Mouse (Mus musculus) lung, postnatal 10 days (tissue): ENCODE data around the gene Nod1.
A peak's percentile ranks its signal among the peaks of the same experiment; 100 is the strongest.

ENCODE experiments used
- DNase-seq: peaks from one replicate; pipeline ENCODE4 v3.0.0; 2021

Nod1 gene

DNA sequence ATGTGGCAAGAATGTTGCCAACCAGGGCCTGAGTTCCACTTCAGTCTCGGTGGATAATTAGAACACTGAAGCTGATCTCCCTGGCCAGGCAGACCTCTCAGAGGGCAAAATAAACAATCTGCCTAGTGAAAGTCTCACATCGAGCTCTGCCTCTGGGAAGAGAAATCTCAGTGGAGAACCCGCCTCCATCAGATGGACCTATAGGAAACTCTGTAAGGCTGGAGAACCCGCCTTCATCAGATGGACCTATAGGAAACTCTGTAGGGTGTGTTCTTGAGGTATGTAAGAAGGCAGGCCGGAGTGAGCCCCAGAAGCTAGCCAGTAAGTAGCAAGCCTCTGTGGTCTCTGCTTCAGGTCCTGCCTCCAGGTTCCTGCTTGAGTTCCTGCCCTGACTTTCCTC lies 37.5 kb downstream of the Nod1 start:
- DNase-seq, result no peak

DNA sequence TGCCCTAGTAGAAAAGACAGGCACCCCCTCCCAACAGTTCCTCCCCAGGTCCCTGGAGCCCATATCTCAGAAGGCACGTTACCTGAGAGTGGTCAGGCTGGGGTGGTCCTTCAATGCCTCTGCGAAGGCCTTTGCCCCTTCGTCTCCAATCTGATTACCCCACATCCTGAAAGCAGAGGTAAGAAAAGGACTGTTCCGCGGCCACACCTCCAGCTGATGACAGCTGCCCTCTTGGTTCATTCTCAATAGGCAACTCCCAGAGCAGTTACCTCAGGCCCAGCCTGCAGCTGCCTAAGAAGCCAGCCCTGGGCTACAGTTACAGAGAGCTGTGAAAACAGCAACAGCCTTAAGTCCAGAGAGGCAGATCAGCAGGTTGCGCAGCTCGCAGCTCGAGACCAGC lies 38.1 kb downstream of the Nod1 start:
- DNase-seq, result no peak

DNA sequence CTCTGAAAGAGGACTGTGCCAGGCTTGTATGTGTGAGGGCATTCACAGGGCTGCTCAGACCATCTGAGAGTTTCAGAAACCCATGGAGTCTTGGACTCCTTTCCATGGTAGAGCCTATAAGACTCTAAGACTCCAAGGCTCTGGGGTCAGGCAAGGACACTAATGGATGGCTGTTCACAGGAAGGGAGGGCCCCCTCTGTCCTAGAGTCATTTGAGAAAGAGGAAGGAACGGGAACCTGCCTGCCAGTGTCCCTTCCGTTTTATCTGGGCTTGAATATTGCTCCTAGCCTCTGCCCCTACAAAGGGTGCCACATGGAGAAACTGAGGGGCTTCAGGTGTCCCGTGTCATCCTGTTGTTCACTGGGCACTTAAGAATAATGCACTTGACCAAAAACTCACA lies 38.5 kb downstream of the Nod1 start:
- peak; percentile 53 for DNase-seq

DNA sequence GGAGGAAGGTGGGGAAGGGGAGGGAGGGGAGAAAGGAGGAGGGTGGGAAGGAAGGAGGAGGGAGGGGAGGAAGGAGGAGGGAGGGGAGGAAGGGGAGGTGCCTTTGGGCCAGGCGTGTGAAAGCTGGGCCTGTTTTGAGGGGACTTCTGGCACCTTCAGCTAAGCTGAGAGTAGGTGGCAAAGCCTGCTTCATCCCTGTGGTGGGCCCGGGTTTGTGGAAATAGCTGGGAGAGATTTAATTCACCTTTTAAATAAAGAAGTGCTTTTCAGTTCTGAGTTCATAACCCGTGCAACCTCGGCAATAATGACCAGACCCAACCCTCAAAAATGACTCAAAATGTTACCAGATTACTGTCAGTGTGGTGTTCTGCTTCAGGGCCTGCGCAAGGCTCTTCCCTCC lies 39.2 kb downstream of the Nod1 start:
- DNase-seq, result no peak

DNA sequence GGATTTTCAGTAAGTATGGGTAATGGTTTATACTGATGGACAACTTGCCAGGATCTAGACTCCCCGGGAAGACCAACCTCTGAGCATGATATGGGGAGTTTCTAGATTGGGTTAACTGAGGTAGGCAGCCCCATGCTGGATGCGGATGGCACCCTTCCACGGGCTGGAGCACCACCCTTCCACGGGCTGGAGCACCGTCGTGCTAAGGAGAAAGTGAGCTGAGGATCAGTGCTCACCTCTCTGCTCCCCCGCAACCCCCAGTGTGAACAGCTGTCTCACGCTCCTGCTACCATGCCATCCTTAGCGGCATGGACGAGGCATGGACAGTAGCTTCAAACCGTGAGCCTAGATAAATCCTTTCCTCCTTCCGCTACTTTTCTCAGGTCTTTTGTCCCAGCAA lies 39.9 kb downstream of the Nod1 start:
- DNase-seq, result no peak

DNA sequence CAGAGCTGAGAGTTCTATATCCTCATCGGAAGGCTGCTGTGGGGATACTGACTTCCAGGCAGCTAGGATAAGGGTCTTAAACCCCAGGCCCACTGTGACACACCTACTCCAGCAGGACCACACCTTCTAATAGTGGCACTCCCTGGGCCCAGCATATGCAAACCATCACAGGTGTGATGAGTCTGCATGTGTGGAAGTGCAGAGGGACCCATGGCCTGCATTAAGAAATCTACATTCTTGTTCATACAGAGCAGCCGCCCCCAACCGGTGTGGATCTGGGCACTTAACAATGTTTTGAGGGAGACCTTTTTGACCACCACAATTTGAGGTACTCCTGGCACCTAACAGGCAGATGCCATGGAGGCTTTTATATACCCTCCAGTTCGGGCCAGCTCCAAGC lies 40.8 kb downstream of the Nod1 start:
- no peak for DNase-seq

DNA sequence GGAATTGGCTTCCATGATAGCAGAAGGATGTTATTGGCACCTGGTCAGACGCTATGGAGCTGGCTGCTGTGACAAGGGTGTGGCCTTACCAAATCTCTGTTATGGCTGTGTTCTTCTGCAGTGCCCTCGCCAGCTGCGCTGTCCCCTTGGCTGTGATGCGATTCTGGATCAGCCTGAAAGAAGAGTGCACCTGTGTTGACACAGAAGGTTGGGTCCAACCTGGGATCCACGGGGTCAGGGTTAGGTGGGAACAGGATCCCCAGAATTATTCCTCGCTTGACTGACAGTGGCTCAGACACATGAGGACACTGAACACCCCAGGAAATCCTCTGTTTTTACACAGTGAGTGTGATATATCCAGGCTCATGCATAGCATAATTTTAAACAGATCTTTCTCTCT lies 44.5 kb downstream of the Nod1 start:
- no peak for DNase-seq

DNA sequence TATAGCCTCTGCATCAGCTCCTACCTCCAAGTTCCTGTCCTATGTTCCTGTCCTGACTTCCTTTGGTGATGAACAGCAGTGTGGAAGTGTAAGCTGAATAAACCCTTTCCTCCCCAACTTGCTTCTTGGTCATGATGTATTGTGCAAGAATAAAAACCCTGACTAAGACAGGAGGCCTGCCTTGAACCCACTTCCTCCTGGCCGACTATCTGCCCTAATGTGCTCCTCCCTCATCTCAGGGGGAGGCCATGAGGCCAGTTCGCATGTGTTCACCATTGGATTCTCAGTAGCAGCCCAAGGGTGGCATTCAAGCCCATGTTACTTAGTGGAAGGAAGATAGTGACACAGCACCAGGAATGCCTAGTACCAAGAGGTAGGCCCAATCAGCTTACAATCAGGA lies 45.5 kb downstream of the Nod1 start:
- no peak for DNase-seq

DNA sequence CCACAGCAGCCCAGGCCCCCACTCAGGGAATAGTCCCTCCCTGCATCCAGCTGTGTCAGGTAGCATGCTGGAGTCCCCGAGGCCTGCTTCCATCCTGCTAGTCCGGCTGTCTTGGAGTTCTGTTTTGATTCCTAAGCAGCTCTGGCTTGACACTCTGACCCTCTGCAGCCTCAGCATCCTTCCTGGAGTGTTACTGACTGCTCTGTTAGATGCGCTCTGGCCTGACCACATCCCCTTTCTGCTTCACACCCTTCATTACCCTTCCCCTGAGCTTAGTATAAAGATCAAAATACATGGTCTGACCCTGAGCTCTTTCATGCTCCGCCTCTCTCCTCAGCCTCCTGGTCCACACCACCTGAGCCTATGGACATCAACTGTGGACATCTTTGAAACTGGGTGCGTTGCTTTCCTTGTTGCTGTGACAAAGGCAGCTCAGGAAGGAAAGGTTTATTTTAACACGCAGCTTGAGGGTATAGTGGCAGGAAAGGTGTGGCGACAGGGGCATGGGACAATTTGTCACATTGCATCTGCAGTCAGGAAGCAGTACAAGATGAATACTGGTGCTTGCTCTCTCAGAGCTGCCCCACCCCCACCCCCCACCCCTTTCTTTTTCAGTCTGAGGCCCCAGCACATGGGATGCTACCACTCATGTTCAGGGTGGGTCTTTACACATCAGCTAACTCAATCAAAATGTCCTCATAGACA lies 46.5 kb downstream of the Nod1 start:
- no peak for DNase-seq

DNA sequence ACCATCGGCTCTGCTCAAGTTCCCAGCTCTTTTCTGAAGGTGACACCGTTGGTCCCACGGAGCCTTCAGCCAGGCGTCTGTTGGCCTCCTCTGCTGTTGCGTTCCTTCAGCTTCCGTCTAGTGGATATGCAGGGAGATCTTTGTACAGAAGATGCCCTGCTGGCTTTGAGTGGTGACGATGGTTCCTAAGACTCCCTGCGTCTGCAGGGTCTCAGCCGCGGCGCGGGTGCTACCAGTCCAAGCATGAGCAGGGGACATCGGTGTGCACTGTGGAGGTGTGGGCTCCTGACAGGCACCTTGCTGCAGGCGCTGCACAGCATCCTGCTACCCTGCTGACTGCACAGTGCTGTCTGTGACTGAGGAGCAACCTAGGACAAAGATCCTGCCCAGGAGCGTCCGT lies 47.9 kb downstream of the Nod1 start:
- DNase-seq, result no peak

DNA sequence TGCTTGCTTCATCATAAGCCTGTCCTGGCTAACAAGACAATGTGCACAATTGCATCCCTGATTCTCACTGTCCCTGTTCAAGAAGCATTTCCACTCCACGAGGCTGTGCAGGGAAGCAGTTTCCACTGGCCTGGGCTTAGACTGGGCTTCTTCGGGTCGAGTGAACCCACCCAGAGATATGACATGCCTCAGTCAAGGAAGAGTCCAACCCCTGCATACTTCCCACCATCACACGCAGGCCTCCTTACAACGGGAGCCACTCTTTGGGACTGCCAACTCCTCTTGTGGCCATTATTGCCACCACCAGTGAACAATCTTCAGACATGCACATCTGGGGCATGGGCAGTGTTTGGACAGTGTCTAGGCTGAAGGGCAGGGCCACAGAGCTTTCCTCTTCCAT lies 53.9 kb downstream of the Nod1 start:
- no peak for DNase-seq

DNA sequence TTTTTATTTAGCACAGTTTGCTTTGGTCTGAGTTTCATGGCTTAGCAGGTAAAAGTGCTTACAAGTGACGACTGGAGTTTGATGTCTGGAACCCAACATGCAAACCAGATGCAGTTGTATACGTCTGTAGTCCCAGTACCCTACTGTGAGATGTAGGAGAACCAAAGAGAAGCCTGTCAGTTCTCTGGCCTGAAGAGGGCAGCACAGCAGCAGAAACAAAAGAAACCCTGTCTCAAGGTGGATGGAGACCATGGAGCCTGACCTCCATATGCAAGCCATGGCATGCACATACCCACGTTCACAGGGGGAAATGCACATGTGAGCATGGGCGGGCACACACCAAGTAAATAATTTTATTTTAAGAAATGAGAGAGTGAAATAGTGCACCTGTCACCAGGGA lies 54.9 kb downstream of the Nod1 start:
- peak; percentile 81 for DNase-seq

DNA sequence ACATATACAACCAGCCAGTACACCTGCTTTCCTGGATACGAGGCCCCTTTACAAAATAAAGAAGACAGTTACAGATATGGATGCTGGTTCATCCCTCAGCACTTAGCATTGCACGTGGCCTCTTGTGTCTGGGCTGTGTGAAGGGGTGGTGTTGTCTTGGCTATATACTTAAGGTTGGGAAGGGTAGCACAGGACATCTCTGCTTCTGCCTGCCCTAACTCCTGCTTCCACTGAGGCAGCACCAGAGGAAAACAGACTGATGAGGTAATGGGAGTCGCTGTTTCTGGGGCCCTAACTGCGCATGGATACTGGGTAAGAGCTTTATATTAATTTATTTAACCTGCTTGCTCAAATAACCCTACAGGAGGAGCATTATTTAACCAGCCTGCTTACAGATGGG lies 55.5 kb downstream of the Nod1 start:
- DNase-seq, result no peak

DNA sequence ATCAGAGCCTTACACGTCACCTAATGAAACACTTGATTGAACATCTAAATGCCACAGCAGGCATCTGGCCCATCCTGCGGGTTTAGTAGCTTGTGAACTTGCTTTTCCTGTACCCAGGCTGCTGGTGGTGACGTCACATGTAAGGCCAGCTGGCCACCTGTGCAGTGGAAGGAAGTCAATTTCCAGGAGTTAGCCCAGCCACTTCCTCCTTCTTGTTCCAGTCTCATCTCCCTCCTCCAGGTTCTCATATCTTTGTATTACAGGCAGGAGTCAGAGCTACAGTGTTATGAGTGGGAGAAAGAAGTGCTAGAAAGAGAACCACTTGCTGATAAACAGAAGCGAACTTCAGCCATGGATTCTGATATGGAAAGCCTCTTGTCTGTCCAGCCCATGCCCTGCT lies 56.2 kb downstream of the Nod1 start:
- DNase-seq, result no peak

DNA sequence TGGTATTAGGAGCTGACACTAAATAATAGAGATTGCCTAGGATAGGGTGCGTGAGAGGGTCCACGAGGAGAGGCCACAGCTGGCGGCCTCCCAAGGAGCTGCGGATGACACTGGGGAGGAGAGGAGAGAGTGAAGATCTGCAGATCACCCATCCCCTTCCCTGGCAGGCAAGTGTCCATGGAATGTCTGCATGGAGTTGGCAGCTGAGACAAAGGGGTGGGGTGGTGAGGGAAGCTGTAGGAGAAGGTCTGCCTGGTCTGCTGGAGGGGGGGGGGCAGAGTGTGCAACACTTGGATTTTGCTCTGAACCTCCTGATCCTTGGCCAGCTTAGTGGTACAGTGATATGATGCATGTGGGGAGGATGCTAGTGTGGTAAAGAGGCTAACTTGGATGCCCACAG lies 57.4 kb downstream of the Nod1 start:
- peak; percentile 27 for DNase-seq

DNA sequence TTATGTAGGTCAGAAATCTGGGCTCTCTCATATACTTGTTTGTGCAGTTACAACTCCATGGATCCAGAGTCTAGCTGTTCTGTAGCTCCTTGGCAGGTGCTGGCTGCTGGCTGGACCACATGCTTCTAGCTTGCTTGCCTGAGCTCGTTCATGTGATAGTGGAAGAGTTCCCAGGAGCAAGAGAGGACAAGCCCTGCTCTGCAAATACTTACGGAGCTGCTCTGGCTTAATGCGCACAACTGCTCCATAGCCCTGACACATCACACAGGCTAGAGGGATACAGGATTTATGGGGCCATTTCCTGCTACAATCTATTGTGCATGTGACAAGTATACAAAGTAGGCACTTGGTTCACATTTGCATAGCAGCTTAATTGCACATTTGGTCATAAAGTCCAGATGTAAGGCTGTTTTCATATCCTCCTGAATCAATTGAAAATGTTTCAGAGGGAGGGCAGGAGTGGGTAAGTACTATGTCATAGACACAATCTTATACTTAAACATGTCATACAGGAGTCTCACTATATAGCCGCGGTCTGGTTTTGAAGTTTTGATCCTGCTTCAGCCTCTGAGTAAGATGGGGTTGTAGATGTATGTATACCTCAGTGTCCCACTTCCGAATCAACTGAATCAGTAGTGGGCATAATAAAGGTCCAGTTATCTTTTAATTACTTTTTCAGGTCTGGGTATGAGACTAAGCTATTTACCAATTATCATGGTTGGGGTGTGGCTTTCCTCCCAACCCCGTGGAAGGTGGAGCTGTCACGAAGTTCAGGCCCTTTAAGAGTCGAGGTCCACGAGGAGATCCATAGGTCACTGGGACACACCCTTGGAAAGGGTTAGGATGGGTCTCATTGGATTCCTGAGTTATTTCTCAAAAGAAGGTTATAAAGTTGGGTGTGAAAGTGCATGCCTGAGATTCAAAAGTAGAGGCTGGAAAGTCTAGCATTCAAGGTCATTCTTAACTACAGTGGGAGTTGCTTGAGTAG lies 66.1 kb downstream of the Nod1 start:
- no peak for DNase-seq

DNA sequence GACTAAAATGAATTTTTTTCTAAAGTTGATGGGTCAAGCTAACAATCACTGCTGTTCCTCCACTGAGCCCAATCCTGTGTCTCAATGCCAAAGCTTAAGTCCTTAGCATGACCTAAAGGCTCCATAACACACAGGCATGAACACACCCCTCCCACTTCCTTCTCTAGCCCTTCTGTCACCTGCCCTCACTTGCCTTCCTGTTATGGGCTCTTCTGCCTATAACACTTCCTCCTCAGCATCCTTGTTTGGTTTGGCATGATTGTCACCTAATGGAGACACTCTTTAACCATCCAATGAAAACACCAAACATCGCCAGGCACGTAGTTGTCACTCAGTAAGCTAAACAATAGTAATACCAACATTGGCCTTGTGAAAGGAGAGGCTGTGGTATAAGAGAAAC lies 69.9 kb downstream of the Nod1 start:
- no peak for DNase-seq

DNA sequence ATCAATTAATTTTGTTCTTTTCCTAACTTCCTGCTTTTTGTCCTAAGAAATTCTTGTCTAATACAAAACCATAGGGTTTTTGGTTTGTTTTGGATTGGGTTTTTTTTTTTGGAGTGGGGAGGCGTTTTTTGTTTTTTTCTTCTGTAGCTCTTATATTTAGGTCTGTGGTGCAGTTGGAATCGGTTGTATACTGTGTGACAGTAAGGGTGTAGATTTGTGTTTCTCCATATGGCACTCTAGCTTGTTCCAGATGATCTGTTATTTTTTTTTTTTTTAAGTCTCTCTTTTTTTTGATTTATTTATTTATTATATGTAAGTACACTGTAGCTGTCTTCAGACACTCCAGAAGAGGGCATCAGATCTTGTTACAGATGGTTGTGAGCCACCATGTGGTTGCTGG lies 72.2 kb downstream of the Nod1 start:
- no peak for DNase-seq

DNA sequence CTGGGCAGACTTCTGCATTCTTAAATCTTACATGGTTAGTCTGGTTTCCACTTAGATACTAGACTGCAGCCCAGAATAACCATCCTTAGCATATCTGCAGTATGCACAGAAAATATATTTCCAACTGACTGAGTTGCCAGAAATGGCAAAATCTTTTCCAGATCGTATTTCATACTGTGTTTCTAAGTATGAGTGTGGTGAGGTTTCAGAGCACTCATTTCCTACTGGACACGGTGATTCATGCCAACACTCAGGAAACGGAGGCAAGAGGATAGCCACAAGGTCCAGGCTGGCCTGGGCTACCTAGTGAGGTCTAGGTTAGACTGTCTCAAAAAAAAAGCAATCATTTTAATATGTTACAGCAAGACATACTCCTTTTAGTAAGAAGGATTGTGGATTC lies 81.0 kb downstream of the Nod1 start:
- no peak for DNase-seq

DNA sequence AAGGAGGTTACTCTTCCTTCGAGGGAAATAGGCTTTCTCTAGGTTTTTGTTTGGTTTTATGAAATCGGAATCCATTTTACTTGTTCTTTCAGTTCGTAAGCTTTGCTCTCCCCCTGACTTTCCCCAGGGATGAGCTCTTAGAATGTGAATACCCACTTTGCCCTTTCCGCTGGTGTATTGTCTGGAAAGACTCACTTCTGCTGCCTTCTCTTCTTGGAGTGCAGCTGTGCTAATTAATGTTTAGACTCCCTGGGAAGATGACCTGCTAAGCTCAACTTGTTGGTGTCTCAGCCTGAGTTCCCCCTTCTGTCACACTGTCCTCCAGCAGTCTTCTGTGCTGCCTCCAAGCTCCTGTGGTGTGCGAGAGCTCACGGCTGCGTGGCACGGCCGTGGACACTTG lies 82.2 kb downstream of the Nod1 start:
- no peak for DNase-seq

DNA sequence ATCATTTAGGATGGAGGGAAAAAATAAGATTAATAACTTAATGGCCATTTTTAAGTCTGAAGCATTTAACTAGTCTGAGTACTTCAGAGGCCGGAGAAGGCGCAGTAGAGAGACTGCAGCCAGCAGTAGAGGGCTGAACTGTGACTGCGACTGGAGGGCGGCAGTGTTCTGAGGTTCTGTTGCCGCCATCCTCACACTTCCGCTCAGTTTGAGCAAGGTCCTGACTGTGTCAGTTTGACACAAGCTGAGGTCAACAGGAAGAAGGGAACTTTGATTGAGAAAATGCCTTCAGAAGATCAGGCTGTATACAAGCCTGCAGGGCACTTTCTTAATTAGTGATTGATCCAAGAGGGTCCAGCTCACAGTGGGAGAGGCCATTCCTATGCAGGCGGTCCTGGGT lies 86.2 kb downstream of the Nod1 start:
- DNase-seq, result no peak

DNA sequence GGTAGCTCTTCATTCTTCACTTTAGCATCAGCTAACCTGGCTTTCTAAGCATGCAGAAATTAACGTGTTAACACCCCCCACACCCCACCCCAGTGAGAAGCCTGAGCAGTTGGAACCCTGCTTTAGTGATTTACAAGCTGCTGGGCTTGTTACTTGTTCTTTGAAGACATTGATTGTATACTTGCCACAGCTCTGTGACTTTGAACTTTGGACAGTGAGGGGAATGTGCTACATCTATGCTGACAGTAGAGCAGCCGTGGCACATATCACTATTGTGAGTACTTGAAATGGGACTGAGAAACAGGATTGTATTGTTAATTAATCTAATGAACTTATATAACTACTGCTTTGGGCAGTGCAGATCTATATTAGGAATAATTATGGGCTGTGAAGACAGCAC lies 89.0 kb downstream of the Nod1 start:
- DNase-seq, result no peak

DNA sequence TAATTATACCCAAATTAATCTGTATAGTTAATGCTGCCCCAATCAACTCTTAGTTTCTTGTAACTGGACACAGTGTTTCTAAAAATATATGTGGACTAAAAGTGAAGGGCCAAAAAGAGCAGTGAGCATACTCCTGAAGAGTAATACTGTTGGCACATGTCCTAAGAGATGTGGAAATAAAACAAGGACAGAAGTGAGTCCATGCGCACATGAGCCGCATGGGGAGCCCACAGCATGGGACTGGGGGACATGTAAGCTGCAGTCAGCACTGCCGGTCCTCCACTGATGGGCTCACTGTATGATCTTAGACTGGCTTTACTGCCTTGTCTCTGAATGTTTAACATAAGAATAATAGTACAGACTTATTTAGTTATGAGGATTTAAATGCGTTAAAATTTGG lies 92.3 kb downstream of the Nod1 start:
- no peak for DNase-seq

DNA sequence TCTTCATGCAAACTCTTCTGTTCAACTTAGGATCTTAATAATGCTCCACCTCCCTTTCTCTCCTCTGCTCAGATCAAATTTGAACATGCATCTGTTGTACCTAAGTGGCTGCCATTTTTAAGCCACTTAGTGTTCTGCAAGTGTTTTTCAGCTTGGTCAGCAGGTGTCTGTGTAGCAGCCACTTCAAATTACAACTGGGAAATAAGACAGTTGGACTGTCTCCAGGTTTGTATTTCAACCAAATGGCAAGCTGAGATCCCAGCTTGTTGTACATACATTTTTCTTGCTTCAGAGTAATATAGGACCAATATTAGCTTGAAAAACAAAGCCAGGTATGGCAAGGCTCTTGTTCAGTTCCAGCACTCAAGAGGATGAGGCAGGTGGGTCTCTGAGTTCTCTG lies 93.9 kb downstream of the Nod1 start:
- no peak for DNase-seq

DNA sequence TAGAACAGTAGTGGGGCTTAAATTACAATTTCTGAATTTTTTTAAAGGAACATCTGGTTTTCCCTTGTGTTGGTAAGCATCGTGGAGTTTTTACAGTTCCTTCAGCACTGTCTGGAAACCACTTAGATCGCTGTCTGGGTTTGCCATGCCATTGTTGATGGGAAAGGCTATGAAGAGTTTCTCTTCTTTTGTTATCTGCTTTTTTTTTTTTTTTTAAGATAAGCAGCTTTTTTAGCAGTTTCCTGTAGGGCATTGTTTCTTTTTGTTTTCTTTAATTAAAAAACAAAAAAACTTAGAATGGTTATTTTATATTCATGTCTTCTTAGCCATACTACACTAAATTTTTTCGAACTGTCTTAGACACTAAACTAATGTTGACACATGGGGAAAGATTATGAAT lies 94.8 kb downstream of the Nod1 start:
- no peak for DNase-seq
